Mouse (Mus musculus): ENCODE measurements at regions not wholly inside any gene's neighbourhood (a gene's known extent, or its start where the extent isn't known, plus 50 kb on each side); places are given as distances from the start of the nearest gene placed in this dataset.

GRCm38 (mm10) chr11:71886771-71887170, 137.1 kb downstream of the Wscd1 start:
- no peak for DNase-seq

DNA sequence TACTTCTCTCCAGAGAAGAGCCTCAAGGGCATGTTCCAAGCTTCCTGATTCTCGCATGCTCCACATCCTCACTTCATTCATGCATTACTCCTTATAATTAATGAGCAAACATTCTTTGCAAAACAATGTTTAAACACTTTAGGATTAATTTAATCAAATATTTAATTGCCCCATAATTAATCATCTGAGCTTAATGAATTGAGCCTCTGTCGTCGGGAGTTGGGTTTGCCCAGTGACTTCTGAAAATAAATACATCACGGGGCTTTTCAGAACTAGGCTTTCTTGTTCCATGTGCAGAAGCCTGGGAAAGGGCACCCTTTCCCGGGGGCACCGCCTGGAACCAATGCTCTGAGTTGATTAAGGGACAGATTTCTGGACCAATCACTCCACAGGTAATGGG, 135.1 kb downstream of the Wscd1 start:
- DNase-seq, result no peak

GRCm38 (mm10) chr11:71881841-71882240, 132.1 kb downstream of the Wscd1 start:
- no peak for DNase-seq

- no peak for DNase-seq
Observed at GRCm38 (mm10) chr11:71871297-71871696, 121.6 kb downstream of the Wscd1 start.

DNA sequence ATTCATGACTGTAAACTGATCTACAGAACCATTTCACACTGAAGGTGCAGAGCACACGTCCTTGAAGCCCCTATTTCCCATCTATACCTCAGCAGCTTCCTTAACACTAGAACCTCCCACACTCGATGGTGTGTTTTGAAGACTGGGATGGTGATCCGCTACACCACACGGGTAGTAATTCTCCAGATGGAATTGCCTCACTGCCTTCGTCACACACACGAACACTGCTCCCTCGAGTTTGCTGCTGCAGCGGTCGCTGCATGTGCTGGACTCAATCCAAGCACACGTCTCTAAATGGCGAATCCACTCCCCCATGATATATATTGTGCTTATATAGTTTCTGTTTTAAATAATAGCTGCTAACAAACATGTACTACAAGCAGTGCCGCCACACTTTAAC, 117.0 kb downstream of the Wscd1 start:
- no peak for DNase-seq

GRCm38 (mm10) chr11:71857926-71858325, 108.2 kb downstream of the Wscd1 start:
- DNase-seq, result no peak

DNA sequence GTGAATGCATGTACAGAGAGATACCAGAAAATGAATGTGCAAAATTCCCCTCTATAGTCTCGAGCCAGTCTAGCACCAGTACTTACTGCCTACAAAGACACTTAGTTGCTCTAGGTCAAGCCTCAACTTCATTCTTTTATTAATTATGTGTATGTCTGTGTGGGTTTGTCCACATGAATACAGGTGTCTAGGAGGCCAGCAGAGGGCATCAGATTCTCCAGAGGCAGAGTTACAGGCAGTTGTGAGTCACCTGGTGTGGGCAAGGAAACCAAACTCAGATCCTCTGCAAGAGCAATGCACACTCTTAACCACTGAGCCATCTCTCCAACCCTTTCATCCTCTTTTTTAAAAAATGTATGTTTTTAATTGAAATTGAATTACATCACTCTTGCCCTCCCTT, 105.8 kb downstream of the Wscd1 start:
- DNase-seq, result no peak

DNA sequence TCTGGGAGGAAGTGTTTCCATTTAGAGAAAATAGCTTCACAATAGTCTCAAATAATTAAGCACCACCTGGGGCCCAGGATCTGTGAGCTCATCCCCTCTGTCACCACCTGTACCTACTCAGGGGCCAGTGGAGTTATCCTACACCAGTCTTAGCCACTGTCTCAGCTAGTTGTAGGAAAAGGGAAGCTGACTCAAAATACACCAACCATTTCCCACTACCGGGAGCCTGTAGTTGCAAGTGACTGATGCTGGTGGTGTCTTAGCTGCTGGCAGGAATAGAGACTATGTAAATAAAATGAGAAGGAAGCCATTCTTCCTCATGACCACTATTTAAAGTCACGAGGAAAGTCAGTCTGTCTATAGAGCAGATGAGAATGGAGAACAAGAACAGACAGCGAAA, 105.3 kb downstream of the Wscd1 start:
- no peak for DNase-seq

DNA sequence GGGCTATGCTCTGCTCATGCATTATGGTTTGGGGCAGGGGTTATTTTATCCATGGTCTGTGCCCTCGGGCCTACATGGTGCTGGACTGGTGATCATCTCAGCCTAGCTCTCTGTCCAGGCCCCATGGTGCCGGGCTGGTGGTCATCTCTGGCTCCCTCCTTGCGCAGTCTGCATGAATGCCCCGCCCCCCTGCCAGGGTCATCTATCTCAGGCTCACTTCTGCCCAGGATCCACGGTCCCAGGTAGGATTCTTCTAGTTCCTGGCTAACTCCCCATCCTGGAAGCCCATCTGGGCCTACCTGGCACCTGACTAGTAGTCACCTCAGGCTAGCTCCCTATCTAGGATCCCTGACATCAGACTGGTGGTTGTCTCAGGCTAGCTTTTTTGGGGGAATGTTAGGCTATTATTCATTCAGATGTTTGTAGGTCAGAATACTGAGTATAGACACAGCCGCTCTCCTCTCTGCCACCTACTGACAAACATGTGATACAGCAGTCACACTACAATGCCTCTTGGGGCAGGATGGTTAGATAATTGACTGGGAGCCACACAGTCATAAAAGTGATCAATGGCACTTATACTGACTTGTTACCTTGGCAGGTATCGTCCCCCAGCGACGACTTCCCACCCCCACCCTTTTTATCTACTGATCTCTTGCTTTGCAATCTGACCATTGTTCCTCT, 98.1 kb downstream of the Wscd1 start:
- DNase-seq, result no peak

- DNase-seq, result no peak
Observed at GRCm38 (mm10) chr11:71846496-71846895, 96.8 kb downstream of the Wscd1 start.

DNA sequence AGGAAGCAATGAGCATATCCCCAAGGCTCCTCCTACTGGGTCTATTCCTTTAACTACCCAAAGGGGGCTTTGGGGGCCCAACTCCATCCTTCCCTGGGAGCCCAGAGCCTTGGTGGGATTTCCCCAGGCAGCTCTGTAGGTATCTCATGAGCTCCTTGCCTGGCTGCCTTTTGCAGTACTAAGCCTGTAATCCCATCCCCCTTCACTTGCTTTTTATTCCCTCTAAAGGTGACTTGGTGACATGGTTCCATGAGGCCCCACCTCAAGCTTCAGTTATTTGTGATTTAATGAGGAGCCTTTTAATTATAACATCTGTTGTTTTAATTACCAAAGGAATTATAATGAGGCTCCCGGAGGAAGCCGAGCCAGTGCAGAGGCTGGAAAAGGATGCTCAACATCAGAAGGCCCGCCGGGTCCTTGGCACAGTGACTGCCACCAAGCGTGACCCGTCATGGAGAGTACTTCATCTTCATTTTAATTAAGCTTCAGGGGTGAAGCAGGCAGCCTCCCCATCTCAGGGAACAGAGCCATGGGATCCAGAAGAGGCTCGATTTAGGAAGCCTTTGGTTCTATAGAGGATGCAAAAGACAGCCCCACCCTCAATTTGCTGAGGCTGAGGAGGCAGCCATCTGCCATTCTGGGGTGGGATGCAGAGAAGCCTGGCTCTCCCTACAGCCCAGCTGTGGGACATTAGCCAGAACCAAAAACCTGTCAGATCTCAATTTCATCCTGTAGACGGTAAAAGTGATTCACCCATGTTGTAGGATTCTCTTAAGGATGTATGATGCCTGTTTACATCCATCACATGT, 91.1 kb downstream of the Wscd1 start:
- DNase-seq, result no peak

All from adrenal gland, adult 8-10 months (tissue).